Mouse (Mus musculus) ZHBTc4 (cell line): Measurements from ENCODE around the gene Vars2.

ENCODE experiments used
- DNase-seq: peaks from one replicate; pipeline ENCODE4 v3.0.0-alpha.2; 2011; ENCODE audit warnings: low read depth, low spot score

Gene Vars2

GRCm38 (mm10) chr17:35635202-35635601, 32.2 kb downstream of the Vars2 start:
- peak; percentile 62 for DNase-seq

DNA sequence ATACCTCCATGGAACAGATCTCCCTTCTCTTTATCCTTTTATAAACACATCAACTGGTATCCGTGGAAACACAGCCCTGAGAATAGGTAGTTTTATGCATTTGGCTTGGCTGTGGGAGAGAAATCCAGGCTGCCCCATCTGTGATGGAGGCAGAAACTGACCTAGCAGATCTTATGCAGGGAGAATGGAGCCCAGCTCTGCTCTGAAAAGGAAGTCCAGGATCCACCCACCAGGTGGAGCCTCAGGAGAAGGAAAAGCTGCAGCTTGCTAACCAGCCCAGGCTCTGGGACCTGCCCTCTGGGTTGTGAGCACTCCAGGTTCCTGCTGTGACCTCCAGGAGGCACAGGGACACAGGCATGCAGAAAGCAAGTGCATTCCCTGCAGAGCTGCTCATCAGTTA, 33.4 kb downstream of the Vars2 start:
- DNase-seq = peak; percentile 78

DNA sequence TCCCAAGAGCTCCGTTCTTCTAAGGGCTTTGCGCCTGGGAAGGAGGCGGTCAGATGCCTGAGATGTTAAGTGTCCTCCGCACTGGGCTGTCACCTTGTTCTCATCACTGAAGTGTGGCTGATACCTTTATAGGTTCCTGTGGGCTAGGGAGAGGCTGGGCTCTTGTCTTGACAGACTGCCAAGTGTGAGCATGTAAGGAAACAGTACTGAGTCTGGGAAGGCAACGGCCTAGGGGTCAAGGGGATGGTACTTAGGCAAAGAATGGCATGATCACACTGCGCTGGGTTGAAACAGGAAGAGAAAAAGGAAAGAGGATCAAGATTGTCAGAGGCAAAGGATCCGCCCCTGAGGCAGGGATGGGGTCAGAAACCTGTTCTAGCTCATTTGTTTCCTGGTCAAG, 40.9 kb downstream of the Vars2 start, which contains the start of gene Gm9573:
Gene Gm9573, minus strand, starts transcription at position 101 of the 400 bp plus-strand sequence.
- no peak for DNase-seq

- DNase-seq = peak; percentile 71
Observed at GRCm38 (mm10) chr17:35617127-35617526, 50.3 kb downstream of the Vars2 start.
